Mouse (Mus musculus) liver, postnatal 0 days (tissue): ENCODE measurements around the gene Serpina3n.
"Not testable (repeated sequence)": the region's sequence is repeated elsewhere in the genome, so short reads cannot be mapped to it uniquely, and the experiment has no call there.

ENCODE experiments used
- CTCF ChIP-seq: sonication (generic); IDR thresholded peaks from 2 replicates; pipeline ENCODE4 v1.5.1; 2016; ENCODE audit warnings: antibody characterized with exemption, low read depth
- EP300 ChIP-seq: IDR thresholded peaks from 2 replicates; pipeline ENCODE4 v1.6.1; 2016; ENCODE audit warnings: antibody characterized with exemption, low read depth, mild to moderate bottlenecking

DNA sequence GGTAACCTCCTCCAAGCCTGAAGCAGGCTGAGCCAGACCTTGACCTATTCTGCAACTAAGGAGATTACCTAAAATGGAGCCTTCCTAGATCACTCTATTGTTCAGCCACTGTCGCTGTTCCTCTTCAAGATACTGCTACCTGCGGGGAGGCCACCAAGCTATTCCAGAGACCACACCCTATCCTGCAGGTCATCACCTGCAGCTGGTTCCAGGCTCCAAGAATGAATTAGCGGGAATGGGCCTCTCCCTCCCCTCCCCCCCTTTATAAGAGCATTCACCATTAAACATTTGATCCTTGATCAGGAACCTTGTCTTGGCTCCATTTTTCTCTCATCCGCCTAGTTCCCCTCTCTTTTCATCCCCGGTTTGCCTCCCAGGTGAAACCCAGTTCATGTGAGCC lies 29.4 kb upstream of the Serpina3n start:
- not testable (repeated sequence) for TF ChIP-seq CTCF, EP300
